Mouse (Mus musculus) thymus, adult 18-20 months (tissue): Measurements from ENCODE around the gene Ttc17.
"Not testable (repeated sequence)": the region's sequence is repeated elsewhere in the genome, so short reads cannot be mapped to it uniquely, and the experiment has no call there.

Experiments
- DNase-seq, 2 experiments: peaks; one replicate each; pipeline ENCODE4 v3.0.0; 2022; ENCODE audit warnings: mixed read lengths in 2 of 2

Ttc17 gene

GRCm38 (mm10) chr2:94406083-94406957, at the start of gene Ttc17:
TSS of gene Ttc17 (minus strand) at chr2:94406689.
- peak; percentile 82 to 84 for DNase-seq

- DNase-seq = no peak
These were observed 43.2 kb upstream of the Ttc17 start for GRCm38 (mm10) chr2:94449643-94450042.

DNA sequence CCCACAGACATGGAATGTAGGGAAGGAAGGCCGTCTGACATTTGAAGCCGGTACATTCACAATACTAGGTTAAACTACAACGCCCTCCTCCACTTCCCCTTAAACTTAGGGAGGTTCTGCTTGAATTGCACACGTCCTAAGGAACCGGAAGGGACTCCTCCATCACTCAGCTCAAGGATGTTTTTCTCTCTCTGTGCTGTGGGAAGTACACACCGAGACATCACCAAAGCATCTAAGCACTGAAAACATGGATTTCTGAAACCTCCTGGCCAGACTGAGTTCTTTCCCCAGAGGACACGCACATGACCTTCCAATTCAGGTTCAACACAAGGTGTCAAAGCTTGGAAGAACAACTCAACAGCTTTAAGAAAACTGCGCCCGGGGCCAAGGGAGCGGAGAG, 30.5 kb upstream of the Ttc17 start:
- DNase-seq = no peak

DNA sequence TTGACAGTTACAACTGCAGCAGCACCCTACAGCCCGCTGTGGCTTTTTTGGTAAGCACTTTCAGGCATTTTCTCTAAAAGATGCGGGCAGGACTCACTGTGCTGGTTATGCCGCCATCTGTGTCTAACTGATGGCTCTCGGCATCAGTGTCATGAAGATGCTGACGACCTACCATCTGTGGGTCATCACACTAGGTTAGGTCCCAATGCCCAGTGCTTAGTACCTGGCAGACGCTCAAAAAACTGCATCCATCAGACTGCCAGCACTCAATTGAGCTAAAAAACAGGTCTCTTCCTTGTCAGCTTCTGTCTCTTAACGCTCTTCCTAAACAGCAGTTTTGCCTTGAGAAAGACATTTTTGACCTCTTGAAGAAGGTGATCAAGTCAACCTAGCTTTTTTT, 29.0 kb upstream of the Ttc17 start:
- DNase-seq = no peak

DNA sequence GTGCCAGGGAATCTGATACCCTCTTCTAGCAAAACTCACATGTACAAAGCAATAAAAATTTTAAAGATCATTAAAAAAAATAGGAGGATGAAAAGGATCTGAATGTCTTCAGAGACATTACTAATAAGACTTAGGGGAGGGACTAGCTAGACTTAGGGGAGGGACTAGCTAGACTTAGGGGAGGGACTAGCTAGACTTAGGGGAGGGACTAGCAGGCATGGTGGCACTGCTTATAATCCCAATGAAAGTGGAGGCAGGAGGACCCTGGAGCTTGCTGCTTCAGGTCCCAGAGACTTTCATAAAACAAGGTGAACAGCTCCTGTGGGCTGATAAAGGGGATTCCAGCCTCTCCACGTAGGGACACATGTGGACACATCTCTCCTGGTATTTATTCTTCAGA, 28.3 kb upstream of the Ttc17 start:
- no peak for DNase-seq

GRCm38 (mm10) chr2:94432214-94432613, 25.7 kb upstream of the Ttc17 start:
- no peak for DNase-seq

DNA sequence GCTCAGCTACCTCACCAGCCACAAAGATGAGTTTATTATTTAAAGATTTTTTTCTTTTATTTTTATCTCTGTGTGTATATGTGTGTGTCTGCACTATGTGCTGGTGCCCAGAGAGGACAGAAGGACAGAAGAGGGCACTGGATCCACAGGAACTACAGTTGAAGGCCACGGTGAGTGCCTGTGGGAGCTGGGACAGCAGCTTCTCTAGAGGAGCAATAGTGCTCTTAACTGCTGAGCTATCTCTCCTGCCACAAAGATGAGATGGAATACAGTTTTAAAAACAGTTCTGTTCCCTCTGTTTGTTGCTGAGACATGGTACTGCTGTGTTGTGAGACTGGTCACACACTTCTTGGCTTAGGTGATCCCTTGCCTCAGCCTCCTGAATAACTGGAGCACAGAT, 22.0 kb upstream of the Ttc17 start:
- no peak for DNase-seq

DNA sequence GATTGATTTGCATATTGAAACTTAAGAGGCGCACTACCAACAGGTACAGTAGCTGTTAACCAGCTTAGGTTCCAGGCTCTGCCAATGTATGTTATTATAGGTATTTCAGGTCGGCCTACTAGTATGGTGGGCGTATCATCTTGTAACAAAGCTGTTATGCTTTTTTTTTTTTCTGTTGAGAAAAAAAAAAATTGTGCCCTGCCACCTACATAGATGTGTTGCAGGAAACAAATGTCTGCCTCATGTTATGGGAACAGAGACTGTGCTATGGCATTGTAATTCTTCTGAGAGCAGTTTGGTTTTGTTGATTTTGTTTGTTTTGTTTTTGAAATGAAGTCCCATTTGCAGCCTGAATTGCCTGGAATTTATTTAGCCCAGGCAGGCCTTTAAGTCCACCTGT, 952 bp upstream of the Ttc17 start:
- no peak for DNase-seq

DNA sequence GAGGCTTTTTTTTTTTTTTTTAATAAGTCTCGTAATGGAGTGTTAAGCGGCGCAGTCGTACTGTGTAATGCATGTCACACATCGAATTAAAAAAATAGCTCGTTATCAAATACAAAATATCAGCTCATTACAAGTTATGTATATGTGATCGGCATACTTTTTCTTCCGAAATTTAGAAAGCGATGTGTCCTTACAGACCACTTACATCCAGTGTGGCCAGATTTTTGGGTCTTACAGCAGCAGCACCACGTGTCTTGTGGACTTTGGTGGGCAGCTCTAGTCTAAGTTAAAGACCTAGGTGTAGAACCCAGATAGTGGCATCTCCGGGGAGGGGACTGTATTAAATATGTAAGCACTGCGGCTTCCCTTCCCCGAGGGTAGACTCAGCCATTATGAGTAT, 532 bp upstream of the Ttc17 start:
- DNase-seq = no peak

DNA sequence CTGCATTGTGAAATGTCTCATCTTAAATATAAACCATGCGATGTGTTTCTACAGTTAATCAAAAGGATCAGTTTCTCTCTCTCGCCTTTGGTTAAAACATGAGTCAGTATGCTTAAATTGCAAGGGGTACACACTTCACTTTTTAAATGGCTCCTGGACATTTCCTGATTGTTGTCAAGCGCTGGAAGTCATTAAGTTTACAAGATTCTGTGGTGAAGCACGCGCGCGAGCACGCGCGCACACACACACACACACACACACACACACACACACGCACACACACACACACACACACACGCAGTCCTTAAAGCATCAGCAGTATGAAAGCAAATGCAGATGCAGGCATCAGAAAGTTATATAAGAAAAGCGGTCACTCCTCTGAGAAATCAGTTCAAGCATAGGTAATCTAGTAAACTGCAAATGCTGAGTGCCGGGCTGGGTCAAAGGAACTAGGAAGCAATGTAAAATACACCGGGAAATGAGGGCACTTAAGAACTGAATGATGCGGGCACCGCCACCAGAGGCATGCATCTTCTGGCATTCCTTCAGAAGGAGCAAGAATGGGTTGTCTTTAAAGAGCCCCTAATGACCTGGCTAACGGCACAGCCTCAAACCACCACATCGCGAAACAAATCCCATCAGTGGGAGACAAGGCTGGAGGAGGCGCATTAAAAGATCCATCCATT, 949 bp downstream of the Ttc17 start:
- DNase-seq = peak in 1 of 2 experiments; percentile 15

DNA sequence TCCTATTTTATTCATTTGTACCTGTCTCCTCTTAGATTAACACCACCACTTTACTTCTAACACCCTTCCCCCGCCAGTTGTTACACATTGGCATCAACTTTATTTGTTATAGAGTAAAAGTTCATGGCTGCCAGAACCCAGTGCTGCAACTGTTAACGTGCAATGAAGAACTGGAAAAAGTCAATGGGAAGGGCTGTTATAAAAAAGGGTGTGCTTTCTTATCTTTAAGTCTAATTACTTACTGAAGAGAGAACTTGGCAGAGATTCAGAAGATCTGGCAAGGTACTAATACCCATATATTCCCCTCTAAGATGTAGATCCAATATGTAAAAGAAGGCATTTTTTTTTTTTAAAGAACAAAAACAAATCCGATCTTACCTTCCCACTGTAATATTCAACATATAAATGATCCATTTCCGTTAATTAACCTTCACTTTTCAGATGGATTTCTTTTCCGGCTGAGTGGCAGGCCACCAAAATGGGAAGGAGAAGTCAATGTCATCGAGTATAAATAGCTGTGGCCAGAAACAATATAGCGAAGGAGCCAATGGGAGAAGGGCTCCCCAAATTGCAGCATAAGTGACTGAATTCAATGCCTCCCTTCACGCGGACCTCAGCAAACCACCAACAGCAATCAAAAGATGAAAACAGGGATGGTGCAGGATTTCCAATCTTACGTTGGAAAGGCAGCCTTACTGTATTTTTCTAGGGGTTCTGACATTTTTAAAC, 1.8 kb downstream of the Ttc17 start:
- no peak for DNase-seq

DNA sequence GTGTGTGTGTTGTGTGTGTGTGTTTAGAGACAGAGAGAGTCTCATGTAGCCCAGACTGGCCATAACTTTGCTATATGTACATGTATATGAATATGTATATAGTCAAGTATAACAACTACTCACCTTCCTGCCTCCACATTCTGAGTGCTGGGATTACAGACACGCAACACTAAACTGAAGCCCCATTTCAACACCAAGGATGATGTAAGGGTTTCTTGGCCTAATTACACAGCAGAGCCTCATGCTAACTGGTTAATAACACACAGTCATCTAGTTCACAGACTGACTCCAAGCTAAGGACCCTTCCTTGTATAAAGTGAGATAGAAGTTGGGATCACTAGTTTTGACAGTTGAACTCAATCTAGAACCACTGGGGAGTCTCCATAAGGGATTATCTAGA, 3.9 kb downstream of the Ttc17 start:
- no peak for DNase-seq

GRCm38 (mm10) chr2:94402096-94402495, 4.4 kb downstream of the Ttc17 start:
- DNase-seq = no peak

- no peak for DNase-seq
These were observed 5.5 kb downstream of the Ttc17 start for GRCm38 (mm10) chr2:94401006-94401405.

- no peak for DNase-seq
These were observed 8.1 kb downstream of the Ttc17 start for GRCm38 (mm10) chr2:94398138-94398970.

DNA sequence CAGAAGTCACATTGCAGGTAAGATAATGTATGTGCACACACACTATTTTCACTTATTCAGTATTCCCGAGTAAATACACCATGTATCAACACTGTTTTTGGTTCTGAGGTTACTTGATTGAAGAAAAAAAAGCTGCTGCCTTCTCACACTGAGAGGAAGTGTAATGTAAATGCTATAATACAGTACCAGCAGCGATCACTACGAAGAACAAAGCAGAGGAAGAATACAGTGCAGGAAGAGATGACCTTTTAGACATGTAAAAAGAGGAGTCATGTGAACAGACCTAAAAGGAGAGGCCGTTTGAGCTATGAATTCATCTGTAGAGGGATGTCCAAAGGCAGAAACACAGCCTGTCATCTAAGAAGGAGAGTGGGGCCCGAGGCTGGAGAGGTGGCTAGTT, 9.0 kb downstream of the Ttc17 start:
- no peak for DNase-seq

- DNase-seq = no peak
These were observed 10.2 kb downstream of the Ttc17 start for GRCm38 (mm10) chr2:94396325-94396724.

- DNase-seq = not testable (repeated sequence)
These were observed 15.4 kb downstream of the Ttc17 start for GRCm38 (mm10) chr2:94391127-94391526.

DNA sequence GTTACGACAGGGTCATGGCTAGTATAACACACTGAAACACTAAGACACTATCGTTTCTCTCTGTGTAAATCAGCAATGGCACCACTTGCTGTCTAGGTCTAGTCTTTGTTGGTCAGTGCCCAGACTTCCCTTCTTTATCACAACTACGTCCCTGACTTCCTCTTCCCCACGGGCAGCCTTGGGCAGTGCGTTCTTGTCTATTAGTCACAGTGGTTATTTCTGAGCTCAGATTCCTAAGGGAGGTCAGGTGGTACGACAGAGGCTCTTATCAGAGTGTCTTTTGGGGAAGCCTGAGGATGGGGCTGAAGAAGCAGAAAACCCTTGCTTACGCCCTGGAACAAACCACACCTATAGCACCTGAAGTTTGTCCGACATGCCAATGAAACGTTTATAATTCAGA, 17.5 kb downstream of the Ttc17 start:
- no peak for DNase-seq

DNA sequence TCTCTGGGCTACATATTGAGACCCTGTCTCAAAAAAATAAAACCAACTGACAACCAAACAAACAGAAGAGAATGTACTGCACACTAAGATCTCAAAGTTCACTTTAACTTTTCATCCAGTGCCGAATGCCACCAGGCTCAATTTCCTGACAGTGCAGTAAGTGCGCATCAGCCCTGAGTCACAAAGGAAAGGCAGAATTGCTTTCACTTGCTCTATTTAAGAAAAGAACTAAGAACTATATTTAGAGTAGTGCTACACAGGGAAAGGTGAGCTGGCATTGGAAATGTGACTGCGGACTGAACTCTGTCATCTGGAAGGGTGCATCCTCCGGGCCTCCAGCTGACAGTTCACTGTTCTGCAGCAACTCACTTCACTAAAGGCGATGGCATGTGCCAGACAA, 18.6 kb downstream of the Ttc17 start:
- no peak for DNase-seq

DNA sequence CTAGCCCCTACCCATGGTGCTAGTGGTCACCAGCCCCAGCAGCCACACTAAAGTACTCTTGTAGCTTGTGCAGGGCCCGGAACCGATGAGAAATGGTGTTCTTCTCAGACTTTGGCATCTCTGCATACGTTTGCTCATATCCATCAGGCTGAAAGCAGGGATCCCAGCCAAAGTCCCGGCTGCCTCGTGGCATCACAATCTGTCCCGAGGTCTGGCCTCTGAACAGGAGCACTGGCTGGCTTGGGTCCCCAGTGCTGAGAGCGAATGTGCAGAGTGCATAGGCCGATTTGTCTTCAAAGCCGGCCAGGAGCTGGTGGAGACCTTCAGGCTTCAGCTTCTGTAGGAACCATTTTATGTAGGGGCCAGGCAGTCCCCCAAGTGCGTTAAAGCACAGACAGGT, 22.0 kb downstream of the Ttc17 start:
- DNase-seq = not testable (repeated sequence)

DNA sequence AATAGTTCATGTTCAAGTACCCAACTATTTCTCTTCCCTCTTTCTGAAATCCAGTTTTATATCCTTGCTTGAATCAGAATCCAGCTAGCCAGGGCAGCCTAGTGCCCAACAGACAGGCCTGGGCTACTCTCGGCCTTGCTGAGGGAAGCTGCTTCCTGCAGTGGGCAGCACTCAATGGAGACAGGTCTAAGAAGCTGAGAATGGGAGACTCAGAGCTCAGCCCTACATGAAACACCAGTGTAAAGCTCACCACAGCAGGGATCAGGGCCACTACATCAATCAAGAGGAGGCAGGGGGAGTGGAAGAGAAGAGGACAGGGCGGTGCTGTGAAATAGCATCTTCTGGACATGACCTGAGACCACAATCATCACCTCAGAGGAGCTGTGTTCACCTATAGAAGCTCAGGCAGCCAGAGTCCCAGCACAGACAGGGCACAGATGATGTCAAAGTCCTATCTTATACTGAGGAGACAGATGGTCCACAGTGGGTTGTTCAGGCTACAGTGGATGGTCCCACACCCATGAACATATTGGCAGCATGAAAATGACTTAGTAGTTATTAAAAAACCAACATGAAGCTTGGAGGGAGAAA, 25.3 kb downstream of the Ttc17 start:
- DNase-seq = no peak
